10 mouse cellular contexts compared by ENCODE assay signal in the genomic region with DNA sequence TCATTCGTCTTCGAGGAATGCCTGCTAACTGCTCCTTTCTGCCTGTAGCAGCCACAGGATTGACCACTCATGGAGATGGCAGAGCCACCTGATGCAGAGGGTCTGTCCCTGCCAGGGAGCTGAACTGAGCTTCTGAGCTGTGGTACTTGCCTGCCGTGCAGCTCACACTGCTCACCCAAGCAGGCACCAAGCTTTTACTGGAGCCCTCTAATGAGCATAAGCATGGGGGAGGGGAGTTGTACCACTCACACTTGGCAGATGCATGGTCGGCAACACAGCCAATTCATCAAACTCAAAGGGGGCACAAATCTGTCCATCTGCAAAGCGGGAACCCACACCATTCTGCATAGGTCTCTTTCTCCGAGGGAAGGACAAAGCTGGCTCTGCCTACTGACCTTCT.
"Had no signal": no experiment of that assay in that cellular context is flagged by ENCODE, and none has a peak within 500 bp of the region (broad histone marks: within the 10 kb centered on the region; RNA-seq: fewer than 3 reads in every experiment).

No protein-coding gene starts in this region.

- DNase-seq: kidney, postnatal 36 days; layer of hippocampus, adult 9-11 months; layer of hippocampus, postnatal 36 days; lung, adult 18-20 months; spleen, adult 18-20 months; thymus, postnatal 36 days had no signal

- H3K9me3 ChIP-seq: limb, embryonic 13.5 days; midbrain, embryonic 12.5 days had no signal

- ATAC-seq: midbrain, embryonic 16.5 days had no signal

- H3K27me3 ChIP-seq: midbrain, embryonic 12.5 days had no signal

- H3K4me1 ChIP-seq: limb, embryonic 13.5 days had no signal

- H3K9ac ChIP-seq: limb, embryonic 13.5 days; liver, embryonic 14.5 days; midbrain, embryonic 12.5 days had no signal

- H3K36me3 ChIP-seq: limb, embryonic 13.5 days; midbrain, embryonic 12.5 days had no signal

- H3K4me3 ChIP-seq: limb, embryonic 13.5 days; midbrain, embryonic 12.5 days had no signal

- H3K27ac ChIP-seq: limb, embryonic 13.5 days; liver, embryonic 14.5 days; midbrain, embryonic 12.5 days had no signal

- H3K4me2 ChIP-seq: limb, embryonic 13.5 days; midbrain, embryonic 12.5 days had no signal
